Mouse (Mus musculus) G1E-ER4 (cell line): ENCODE data around the gene Mtmr4. TPM values are rescaled to one million over a fixed set of nuclear protein-coding genes. Genes with fewer than 3 reads are reported as not detected.

Experiments used
- GATA1 ChIP-seq: IDR thresholded peaks from one replicate; pipeline ENCODE4 v1.8.0; 2012; ENCODE audit warnings: low read length, inconsistent platforms
- polyA plus RNA-seq: library from polyadenylated mRNA; stranded (reverse); fragments of >175 nt; gene quantifications from 2 replicates; pipeline ENCODE4 v1.2.3, GENCODE M21; 2012

Gene Mtmr4
- polyA plus RNA-seq, 1 experiment: 12.5 TPM

- TF ChIP-seq GATA1: no peak
Observed at GRCm38 (mm10) chr11:87592713-87593598, 994 bp downstream of the Mtmr4 start.

GRCm38 (mm10) chr11:87595327-87595841, 3.4 kb downstream of the Mtmr4 start:
- no peak for TF ChIP-seq GATA1

GRCm38 (mm10) chr11:87595976-87596375, 4.0 kb downstream of the Mtmr4 start:
- no peak for TF ChIP-seq GATA1

- no peak for TF ChIP-seq GATA1
Observed at GRCm38 (mm10) chr11:87596492-87596891, 4.5 kb downstream of the Mtmr4 start.

- TF ChIP-seq GATA1: no peak
Observed at GRCm38 (mm10) chr11:87597061-87597460, 5.1 kb downstream of the Mtmr4 start.

GRCm38 (mm10) chr11:87599395-87600089, 7.6 kb downstream of the Mtmr4 start:
- TF ChIP-seq GATA1: no peak

- no peak for TF ChIP-seq GATA1
Observed at GRCm38 (mm10) chr11:87600322-87600853, 8.4 kb downstream of the Mtmr4 start.

GRCm38 (mm10) chr11:87602234-87602633, 10.3 kb downstream of the Mtmr4 start:
- TF ChIP-seq GATA1: no peak

GRCm38 (mm10) chr11:87603571-87603970, 11.6 kb downstream of the Mtmr4 start:
- no peak for TF ChIP-seq GATA1

- TF ChIP-seq GATA1: no peak
Observed at GRCm38 (mm10) chr11:87609264-87609663, 17.3 kb downstream of the Mtmr4 start.

GRCm38 (mm10) chr11:87611547-87611946, 19.6 kb downstream of the Mtmr4 start:
- TF ChIP-seq GATA1: no peak

GRCm38 (mm10) chr11:87613972-87614371, 22.0 kb downstream of the Mtmr4 start:
- TF ChIP-seq GATA1: no peak

- TF ChIP-seq GATA1: no peak
Observed at GRCm38 (mm10) chr11:87615551-87615950, 23.6 kb downstream of the Mtmr4 start.

- no peak for TF ChIP-seq GATA1
Observed at GRCm38 (mm10) chr11:87615952-87616351, 24.0 kb downstream of the Mtmr4 start.

GRCm38 (mm10) chr11:87616790-87617474, 25.0 kb downstream of the Mtmr4 start, which contains the start of gene Hsf5:
Gene Hsf5 (plus strand): TSS chr11:87617164.
- no peak for TF ChIP-seq GATA1
